Mouse (Mus musculus): Measurements from ENCODE around the gene Hells. TPM values are rescaled to one million over a fixed set of nuclear protein-coding genes. Genes with fewer than 3 reads are reported as not detected.
A peak's percentile ranks its signal among the peaks of the same experiment; 100 is the strongest.

Hells gene
- polyA plus RNA-seq (2012; ENCODE audit: insufficient read depth, insufficient read length, missing spikeins), result 18.2 and 19.5 TPM in 2 replicates

- peak within 1 kb of the TSS; percentile 97 for H3K4me3 ChIP-seq (ENCODE audit: insufficient read depth, low read length)
- H3K4me1 ChIP-seq (ENCODE audit: control insufficient read depth, insufficient read depth, low read length), result peaks cover 5% of the 10 kb centered on the region; the same call in 1 of the 2 replicates
- TF ChIP-seq POLR2A (IDR thresholded peaks at IDR 0.05; ENCODE audit: borderline replicate concordance, low read depth, low read length) (no peak), CTCF (IDR thresholded peaks at IDR 0.05; ENCODE audit: low read depth, low read length) (no peak)
- peak within 1 kb of the TSS; percentile 50 for H3K27ac ChIP-seq (ENCODE audit: insufficient read depth, low read depth, low read length)
Observed at GRCm38 (mm10) chr19:38930788-38931565, at the start of gene Hells. Hells (plus strand) TSS chr19:38930915.

- Histone ChIP-seq H3K27ac (ENCODE audit: insufficient read depth, low read depth, low read length) (no peak overlapping the region), H3K4me3 (ENCODE audit: insufficient read depth, low read length) (no peak overlapping the region), H3K4me1 (ENCODE audit: control insufficient read depth, insufficient read depth, low read length) (no peaks in the 10 kb centered on the region)
- no peak for TF ChIP-seq CTCF (IDR thresholded peaks at IDR 0.05; ENCODE audit: low read depth, low read length)
- TF ChIP-seq POLR2A (IDR thresholded peaks at IDR 0.05; ENCODE audit: borderline replicate concordance, low read depth, low read length), result no peak
Observed at GRCm38 (mm10) chr19:38901146-38902135, 29.3 kb upstream of the Hells start.

- Histone ChIP-seq H3K4me1 (ENCODE audit: control insufficient read depth, insufficient read depth, low read length) (no peaks in the 10 kb centered on the region), H3K4me3 (ENCODE audit: insufficient read depth, low read length) (no peak overlapping the region), H3K27ac (ENCODE audit: insufficient read depth, low read depth, low read length) (no peak overlapping the region)
- TF ChIP-seq POLR2A (IDR thresholded peaks at IDR 0.05; ENCODE audit: borderline replicate concordance, low read depth, low read length), result no peak
- no peak for TF ChIP-seq CTCF (IDR thresholded peaks at IDR 0.05; ENCODE audit: low read depth, low read length)
Observed at GRCm38 (mm10) chr19:38902501-38902900, 28.2 kb upstream of the Hells start.

GRCm38 (mm10) chr19:38913786-38914185, 16.9 kb upstream of the Hells start:
- H3K4me3 ChIP-seq (ENCODE audit: insufficient read depth, low read length), result no peak overlapping the region
- no peak for TF ChIP-seq POLR2A (IDR thresholded peaks at IDR 0.05; ENCODE audit: borderline replicate concordance, low read depth, low read length)
- TF ChIP-seq CTCF (IDR thresholded peaks at IDR 0.05; ENCODE audit: low read depth, low read length), result no peak
- H3K4me1 ChIP-seq (ENCODE audit: control insufficient read depth, insufficient read depth, low read length), result no peaks in the 10 kb centered on the region
- H3K27ac ChIP-seq (ENCODE audit: insufficient read depth, low read depth, low read length), result no peak overlapping the region

GRCm38 (mm10) chr19:38914926-38915325, 15.8 kb upstream of the Hells start:
- no peaks in the 10 kb centered on the region for H3K4me1 ChIP-seq (ENCODE audit: control insufficient read depth, insufficient read depth, low read length)
- no peak overlapping the region for H3K27ac ChIP-seq (ENCODE audit: insufficient read depth, low read depth, low read length)
- H3K4me3 ChIP-seq (ENCODE audit: insufficient read depth, low read length), result no peak overlapping the region
- TF ChIP-seq CTCF (IDR thresholded peaks at IDR 0.05; ENCODE audit: low read depth, low read length) (no peak), POLR2A (IDR thresholded peaks at IDR 0.05; ENCODE audit: borderline replicate concordance, low read depth, low read length) (no peak)

- Histone ChIP-seq H3K4me1 (ENCODE audit: control insufficient read depth, insufficient read depth, low read length) (no peaks in the 10 kb centered on the region), H3K4me3 (ENCODE audit: insufficient read depth, low read length) (no peak overlapping the region), H3K27ac (ENCODE audit: insufficient read depth, low read depth, low read length) (no peak overlapping the region)
- TF ChIP-seq POLR2A (IDR thresholded peaks at IDR 0.05; ENCODE audit: borderline replicate concordance, low read depth, low read length) (no peak), CTCF (IDR thresholded peaks at IDR 0.05; ENCODE audit: low read depth, low read length) (peak; percentile 33; the same call in 1 of the 2 replicates)
Observed at GRCm38 (mm10) chr19:38915677-38916076, 15.0 kb upstream of the Hells start.

- no peak overlapping the region for H3K27ac ChIP-seq (ENCODE audit: insufficient read depth, low read depth, low read length)
- H3K4me3 ChIP-seq (ENCODE audit: insufficient read depth, low read length), result no peak overlapping the region
- no peak for TF ChIP-seq POLR2A (IDR thresholded peaks at IDR 0.05; ENCODE audit: borderline replicate concordance, low read depth, low read length)
- no peak for TF ChIP-seq CTCF (IDR thresholded peaks at IDR 0.05; ENCODE audit: low read depth, low read length)
- peaks cover 5% of the 10 kb centered on the region; the same call in 1 of the 2 replicates for H3K4me1 ChIP-seq (ENCODE audit: control insufficient read depth, insufficient read depth, low read length)
Observed at GRCm38 (mm10) chr19:38928481-38929158, 2.1 kb upstream of the Hells start.

GRCm38 (mm10) chr19:38929471-38930251, 1.1 kb upstream of the Hells start:
- H3K4me3 ChIP-seq (ENCODE audit: insufficient read depth, low read length), result peak overlapping the region; percentile 97
- TF ChIP-seq POLR2A (IDR thresholded peaks at IDR 0.05; ENCODE audit: borderline replicate concordance, low read depth, low read length), result no peak
- TF ChIP-seq CTCF (IDR thresholded peaks at IDR 0.05; ENCODE audit: low read depth, low read length), result no peak
- H3K27ac ChIP-seq (ENCODE audit: insufficient read depth, low read depth, low read length), result no peak overlapping the region
- peaks cover 5% of the 10 kb centered on the region; the same call in 1 of the 2 replicates for H3K4me1 ChIP-seq (ENCODE audit: control insufficient read depth, insufficient read depth, low read length)

Data from bone marrow macrophage, adult 2 months (primary cell).